27 mouse cellular contexts compared by ENCODE assay signal in genomic region chr10:44327057-44327456, GRCm38 (mm10). TPM values are rescaled to one million over a fixed set of nuclear protein-coding genes. Genes with fewer than 3 reads are reported as not detected.
DNase-seq lines count a peak whose midpoint lies in the region; ATAC-seq and TF ChIP-seq lines count a peak whose summit lies in the region.
"Had no signal": no experiment of that assay in that cellular context is flagged by ENCODE, and none has a peak within 500 bp of the region (broad histone marks: within the 10 kb centered on the region; RNA-seq: fewer than 3 reads in every experiment).

No protein-coding gene starts in this region.

- no peak for TF ChIP-seq CTCF in liver, postnatal 0 days (IDR thresholded peaks at IDR 0.05; ENCODE audit: low read depth)

- no peaks in the 10 kb centered on the region for H3K27me3 ChIP-seq in liver, postnatal 0 days (ENCODE audit: insufficient read depth, low read length)
- no peaks in the 10 kb centered on the region for H3K27me3 ChIP-seq in forebrain, embryonic 10.5 days (ENCODE audit: poor library complexity, severe bottlenecking)
- H3K27me3 ChIP-seq: embryonic facial prominence, embryonic 12.5 days; heart, embryonic 15.5 days; hindbrain, embryonic 13.5 days; limb, embryonic 13.5 days had no signal

- peaks cover 3% of the 10 kb centered on the region for H3K4me1 ChIP-seq in liver, postnatal 0 days (ENCODE audit: insufficient read depth)
- H3K4me1 ChIP-seq in forebrain, embryonic 10.5 days, result peaks cover 6% of the 10 kb centered on the region
- H3K4me1 ChIP-seq: embryonic facial prominence, embryonic 12.5 days had no signal

- no peak overlapping the region for H3K9ac ChIP-seq in liver, postnatal 0 days (replicated peaks)
- H3K9ac ChIP-seq: embryonic facial prominence, embryonic 12.5 days; heart, embryonic 15.5 days; hindbrain, embryonic 13.5 days; limb, embryonic 13.5 days; liver, embryonic 14.5 days; lung, embryonic 14.5 days had no signal

- no peak for DNase-seq in liver, postnatal 0 days
- no peak for DNase-seq in liver
- DNase-seq in brain, adult 2 months (ENCODE audit: low read depth, low spot score), result peak; percentile 9
- DNase-seq in naive thymus-derived CD4-positive, alpha-beta T cell, adult 2 months (ENCODE audit: low read depth), result peak; percentile 10
- no peak for DNase-seq in forebrain, embryonic 10.5 days (ENCODE audit: extremely low spot score, low spot score)
- no peak for DNase-seq in gastrocnemius, postnatal 4 days (ENCODE audit: low spot score in 2 of 2)
- DNase-seq in kidney, postnatal 36 days, result no peak
- DNase-seq: adrenal gland, postnatal 25 days; cerebellum, adult 2 months; cerebellum, postnatal 14 days; heart, postnatal 36 days; kidney, adult 9 months; kidney, postnatal 10 days; lung, embryonic 14.5 days; lung, postnatal 14 days; spleen, adult 18-20 months; thymus, postnatal 4 days had no signal

- no peaks in the 10 kb centered on the region; the same call in 1 of the 2 replicates for H3K79me2 ChIP-seq in macrophage (ENCODE audit: inconsistent target)

- no peak for TF ChIP-seq EP300 in liver, postnatal 0 days (IDR thresholded peaks at IDR 0.05; ENCODE audit: low read depth)

- H3K36me3 ChIP-seq in liver, postnatal 0 days (replicated peaks; ENCODE audit: insufficient read depth, low read length), result 0 out of 2 replicates have a peak, but pooled peaks cover 7% of the 10 kb centered on the region
- no peaks in the 10 kb centered on the region for H3K36me3 ChIP-seq in macrophage (ENCODE audit: inconsistent target)
- 0 out of 2 replicates have a peak, but pooled peaks cover 5% of the 10 kb centered on the region for H3K36me3 ChIP-seq in forebrain, embryonic 10.5 days (replicated peaks)
- H3K36me3 ChIP-seq: embryonic facial prominence, embryonic 12.5 days; hindbrain, embryonic 13.5 days; limb, embryonic 13.5 days had no signal

- no peak overlapping the region for H3K4me3 ChIP-seq in liver, postnatal 0 days (ENCODE audit: low read depth, low read length)
- H3K4me3 ChIP-seq in macrophage (ENCODE audit: inconsistent target), result no peak overlapping the region
- H3K4me3 ChIP-seq in forebrain, embryonic 10.5 days, result no peak overlapping the region
- H3K4me3 ChIP-seq: embryonic facial prominence, embryonic 12.5 days; heart, embryonic 10.5 days; heart, embryonic 15.5 days; hindbrain, embryonic 13.5 days; limb, embryonic 13.5 days had no signal

- H3K9me3 ChIP-seq in liver, postnatal 0 days (ENCODE audit: low read length), result no peaks in the 10 kb centered on the region
- no peaks in the 10 kb centered on the region for H3K9me3 ChIP-seq in forebrain, embryonic 10.5 days
- H3K9me3 ChIP-seq: embryonic facial prominence, embryonic 12.5 days; heart, embryonic 10.5 days; heart, embryonic 15.5 days; hindbrain, embryonic 13.5 days; limb, embryonic 13.5 days had no signal

- 0 out of 2 replicates have a peak overlapping the region, but pooled peaks have one; percentile 16 for H3K27ac ChIP-seq in liver, postnatal 0 days (ENCODE audit: low read depth)
- peak overlapping the region; percentile 42 for H3K27ac ChIP-seq in macrophage
- no peak overlapping the region for H3K27ac ChIP-seq in forebrain, embryonic 10.5 days
- H3K27ac ChIP-seq: embryonic facial prominence, embryonic 12.5 days; heart, embryonic 10.5 days; heart, embryonic 15.5 days; hindbrain, embryonic 13.5 days; limb, embryonic 13.5 days; liver, embryonic 14.5 days had no signal

- no peak for ATAC-seq in liver, postnatal 0 days
- ATAC-seq: CD4-positive, CD25-positive, alpha-beta regulatory T cell, adult 4 months; forebrain, embryonic 16.5 days; midbrain, embryonic 16.5 days had no signal

- WGBS in liver, postnatal 0 days (ENCODE audit: insufficient replicate concordance), result 73% methylated on average over 9 of the region's 9 CpGs
- 34% methylated on average over 8 of the region's 9 CpGs for WGBS in macrophage (ENCODE audit: missing documents)
- WGBS in forebrain, embryonic 10.5 days, result 93% methylated on average over 9 of the region's 9 CpGs

- no peak overlapping the region for H3K4me2 ChIP-seq in liver, postnatal 0 days (ENCODE audit: low read depth, low read length)
- H3K4me2 ChIP-seq: embryonic facial prominence, embryonic 12.5 days; heart, embryonic 15.5 days; hindbrain, embryonic 13.5 days; limb, embryonic 13.5 days; lung, embryonic 14.5 days had no signal

RNA-seq across cellular contexts. Expression of gene Atg5, which starts 58.9 kb away (rescaled TPM):
- polyA plus RNA-seq in liver, postnatal 0 days (2015; fragmentation: Nextera tagmentation; extraction: Ambion mirVana), result 26.6 and 26.7 TPM in 2 replicates
- total RNA-seq in macrophage (2018; cell fraction: chromatin; rRNA removed), result 10 to 100 TPM in 22 of 26 experiments, 1 to 10 TPM in 4; 6.8 to 23.7 (median 18.0) TPM
- 10 to 100 TPM; 25.1 to 47.0 (median 40.0) TPM for total RNA-seq in macrophage (2018; cell fraction: cytosol; rRNA removed)
- 10 to 100 TPM; 10.8 to 35.6 (median 21.1) TPM for total RNA-seq in macrophage (2018; cell fraction: nucleus; rRNA removed)
- 35.0 to 43.4 TPM (median 39.1 TPM) in 3 replicates for polyA plus RNA-seq in macrophage (2018)
- polyA plus RNA-seq in forebrain, embryonic 10.5 days (2016; fragmentation: Nextera tagmentation; extraction: Ambion mirVana), result 56.1 and 59.1 TPM in 2 replicates
- total RNA-seq in gastrocnemius, postnatal 4 days (2021), result 10 to 100 TPM; 16.4 to 19.6 TPM

Comparison
In these comparisons a context has a peak if more than half of its experiments do, and no peak if none do; other contexts are left out.
1. DNase-seq: peak in brain, adult 2 months (single experiment) and naive thymus-derived CD4-positive, alpha-beta T cell, adult 2 months (single experiment); none in liver, postnatal 0 days (single experiment), liver (single experiment), forebrain, embryonic 10.5 days (single experiment), gastrocnemius, postnatal 4 days (0 of 2) and kidney, postnatal 36 days (0 of 2).